Mouse (Mus musculus) hindlimb bud, embryonic 11.5 days (tissue): ENCODE results near the gene Ncam1.

Experiments used
- DNase-seq: peaks from one replicate; pipeline ENCODE4 v3.0.0-alpha.2; 2012; ENCODE audit warnings: low read depth, low spot score; ENCODE audit errors: extremely low spot score

Gene Ncam1

DNA sequence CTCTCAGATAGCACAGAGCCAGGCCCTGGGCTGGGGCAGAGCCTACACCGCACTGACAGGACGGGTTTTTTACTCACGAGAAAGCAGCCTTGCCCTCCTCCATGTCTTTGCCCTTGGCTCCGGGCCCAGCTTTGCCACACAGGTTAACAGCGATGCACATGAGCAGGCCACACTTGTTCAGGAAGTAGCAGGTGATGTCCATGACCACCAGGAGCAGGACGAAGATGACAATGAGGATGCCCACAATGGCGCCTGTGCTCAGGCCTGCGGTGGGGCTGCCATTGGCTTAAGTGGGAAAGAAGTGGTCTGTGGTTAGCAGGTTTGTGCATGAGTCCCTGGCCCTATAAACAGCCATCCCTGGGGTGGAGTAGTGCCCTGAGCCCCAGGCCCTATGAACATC, 289.1 kb downstream of the Ncam1 start:
- no peak for DNase-seq

DNA sequence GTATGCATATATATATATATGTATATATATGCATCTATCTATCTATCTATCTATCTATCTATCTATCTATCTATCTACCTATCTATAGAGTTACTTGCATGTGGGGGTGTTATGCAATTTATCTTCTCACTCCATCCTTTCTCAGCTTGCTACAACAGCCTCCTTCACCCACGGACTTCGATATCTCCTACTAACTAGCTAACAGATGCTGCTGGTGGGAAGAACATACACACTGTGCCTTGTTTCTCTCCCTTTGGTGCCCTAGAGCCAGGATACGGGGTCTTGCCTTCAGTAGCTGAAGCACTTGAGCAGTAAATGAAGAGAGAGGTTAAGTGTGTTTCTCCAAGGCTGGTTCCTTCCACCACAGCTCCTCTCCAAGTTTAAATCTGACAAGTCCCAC, 289.6 kb downstream of the Ncam1 start:
- no peak for DNase-seq

DNA sequence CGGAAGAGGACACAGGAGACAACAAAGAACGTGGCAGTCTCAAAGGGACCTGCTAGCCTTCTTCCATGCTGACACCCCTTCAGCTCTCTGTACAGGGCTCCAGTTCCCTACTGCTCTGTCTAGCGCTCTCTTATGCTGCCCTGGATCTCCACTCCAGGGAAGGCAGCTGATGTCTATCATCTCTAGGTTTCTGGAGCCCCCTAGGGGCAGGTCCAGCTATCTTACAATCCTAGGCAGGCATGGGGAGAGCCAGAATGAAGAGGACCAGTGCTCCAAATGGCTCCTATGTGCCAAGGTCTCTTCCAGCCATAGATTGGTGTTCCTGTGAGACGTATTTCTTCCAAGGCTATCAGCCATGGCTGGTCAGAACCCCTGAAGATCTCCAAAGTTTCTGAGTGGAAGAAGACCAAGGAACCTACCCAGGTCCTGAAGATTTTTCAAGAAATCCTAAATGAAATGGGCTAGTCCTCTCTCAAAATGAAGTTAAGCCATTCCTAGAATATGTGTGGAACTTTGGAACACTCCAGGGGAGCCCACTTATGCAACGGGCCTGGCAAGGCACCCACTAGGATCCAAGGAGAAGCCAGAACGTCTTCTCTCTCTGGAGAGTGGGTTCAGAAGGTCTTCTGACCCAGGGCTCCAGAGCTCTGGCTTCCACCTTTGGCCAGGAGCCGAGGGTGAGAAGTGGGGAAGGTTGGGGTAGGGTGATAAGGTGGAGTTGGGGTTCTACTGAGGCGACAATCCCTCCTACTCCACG, 290.7 kb downstream of the Ncam1 start:
- no peak for DNase-seq

DNA sequence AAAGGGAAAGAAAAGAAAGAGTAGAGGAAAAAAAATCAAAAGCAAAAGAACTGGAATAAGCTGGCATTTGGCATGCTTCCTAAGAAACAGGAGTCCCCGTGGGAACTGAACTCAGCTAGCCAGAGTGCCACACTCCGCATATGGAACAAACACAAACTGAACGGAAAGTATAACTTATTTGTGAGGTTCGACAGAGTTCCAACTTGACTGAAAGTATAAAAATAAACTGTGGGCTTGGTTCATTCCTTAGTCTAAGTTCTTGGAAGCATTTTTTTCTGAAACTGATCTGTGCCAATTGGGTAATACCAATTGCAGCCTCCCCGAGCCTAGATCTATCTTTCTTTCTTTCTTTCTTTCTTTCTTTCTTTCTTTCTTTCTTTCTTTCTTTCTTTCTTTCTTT, 294.1 kb downstream of the Ncam1 start:
- DNase-seq = no peak

DNA sequence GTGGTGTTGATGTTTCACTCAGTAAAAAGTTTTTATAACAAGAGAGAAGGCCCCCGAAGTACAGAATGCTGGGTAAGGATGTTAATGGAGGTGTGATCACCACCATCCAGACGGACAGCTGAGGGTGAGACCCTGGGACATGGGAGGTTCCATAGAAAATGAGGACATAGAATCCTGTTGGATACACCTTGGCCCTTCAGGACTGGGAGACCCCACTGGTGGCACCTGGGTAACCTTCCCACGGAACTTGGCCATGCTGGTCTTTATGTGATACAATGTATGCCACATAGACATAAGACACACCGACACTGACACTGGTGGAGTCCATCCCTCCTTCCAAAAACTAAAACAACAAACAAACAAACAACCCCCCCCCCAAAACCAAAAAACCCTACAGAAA, 296.5 kb downstream of the Ncam1 start:
- no peak for DNase-seq

DNA sequence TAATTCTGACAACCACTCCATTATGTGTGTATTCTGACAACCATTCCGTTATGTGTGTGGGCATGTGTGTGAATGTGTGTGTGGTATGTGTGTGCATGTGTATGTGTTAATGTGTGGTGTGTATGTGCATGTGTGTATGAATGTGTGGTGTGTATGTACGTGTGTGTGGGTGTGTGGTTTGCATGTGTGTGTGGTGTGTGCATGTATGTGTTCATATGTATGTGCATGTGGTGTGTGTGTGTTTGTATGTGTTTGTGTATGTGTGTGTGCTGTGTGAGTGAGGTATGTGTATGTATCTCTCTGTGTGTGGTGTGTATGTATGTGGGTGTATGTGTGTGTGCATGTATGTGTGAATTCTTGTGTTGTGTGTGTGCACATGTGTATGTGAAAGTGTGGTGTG, 298.8 kb downstream of the Ncam1 start:
- DNase-seq = no peak

DNA sequence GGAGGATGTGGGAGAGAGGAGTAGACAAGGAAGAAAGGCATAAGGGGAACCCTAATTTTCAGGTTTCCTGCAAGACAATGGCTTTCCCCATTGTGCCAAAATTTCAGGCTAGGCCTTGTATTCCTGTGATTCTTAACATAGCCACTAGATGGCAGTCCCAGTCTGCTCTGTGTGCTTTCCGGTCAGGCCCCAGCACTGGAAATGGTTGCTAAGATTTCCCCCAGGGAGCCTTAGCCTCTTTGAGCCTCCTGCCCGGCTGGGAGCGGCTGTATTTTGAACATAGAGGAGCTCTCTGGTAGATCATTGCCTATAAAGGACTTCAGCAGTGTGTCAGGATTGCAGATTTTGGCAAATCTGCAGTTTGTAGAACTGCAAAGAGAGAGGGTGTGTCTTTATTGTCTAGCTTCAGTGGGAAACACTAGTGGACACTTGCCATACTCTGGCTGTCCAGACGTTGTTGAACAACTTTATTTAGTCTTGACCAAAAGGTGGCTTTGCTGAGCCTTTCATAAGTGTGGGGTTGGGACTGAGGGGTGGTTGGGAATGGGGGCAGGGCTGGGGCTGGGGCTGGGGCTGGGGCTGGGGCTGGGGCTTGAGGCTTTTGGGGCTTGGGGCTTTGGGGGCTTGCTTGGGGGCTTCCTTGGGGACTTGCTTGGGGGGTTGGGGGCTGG, 304.6 kb downstream of the Ncam1 start:
- DNase-seq = no peak

DNA sequence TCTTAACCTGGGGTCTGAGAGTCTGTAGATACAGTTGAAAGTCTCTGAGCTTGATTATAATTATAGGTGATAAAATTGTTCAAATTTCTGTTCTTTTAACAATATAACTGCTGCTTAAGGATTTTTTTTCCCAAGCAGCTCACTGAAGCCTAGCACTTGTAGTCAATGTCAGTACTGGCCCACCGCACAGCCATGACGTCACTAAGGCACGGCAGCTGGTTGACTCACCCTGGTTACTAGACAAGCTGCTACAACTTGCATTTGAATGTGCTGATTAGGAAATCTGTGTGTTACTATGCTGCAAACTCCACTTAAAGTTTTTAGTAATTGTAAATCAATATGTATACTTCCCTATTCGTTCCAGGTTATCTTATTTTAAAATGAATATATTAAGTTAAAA, 308.1 kb downstream of the Ncam1 start:
- no peak for DNase-seq

DNA sequence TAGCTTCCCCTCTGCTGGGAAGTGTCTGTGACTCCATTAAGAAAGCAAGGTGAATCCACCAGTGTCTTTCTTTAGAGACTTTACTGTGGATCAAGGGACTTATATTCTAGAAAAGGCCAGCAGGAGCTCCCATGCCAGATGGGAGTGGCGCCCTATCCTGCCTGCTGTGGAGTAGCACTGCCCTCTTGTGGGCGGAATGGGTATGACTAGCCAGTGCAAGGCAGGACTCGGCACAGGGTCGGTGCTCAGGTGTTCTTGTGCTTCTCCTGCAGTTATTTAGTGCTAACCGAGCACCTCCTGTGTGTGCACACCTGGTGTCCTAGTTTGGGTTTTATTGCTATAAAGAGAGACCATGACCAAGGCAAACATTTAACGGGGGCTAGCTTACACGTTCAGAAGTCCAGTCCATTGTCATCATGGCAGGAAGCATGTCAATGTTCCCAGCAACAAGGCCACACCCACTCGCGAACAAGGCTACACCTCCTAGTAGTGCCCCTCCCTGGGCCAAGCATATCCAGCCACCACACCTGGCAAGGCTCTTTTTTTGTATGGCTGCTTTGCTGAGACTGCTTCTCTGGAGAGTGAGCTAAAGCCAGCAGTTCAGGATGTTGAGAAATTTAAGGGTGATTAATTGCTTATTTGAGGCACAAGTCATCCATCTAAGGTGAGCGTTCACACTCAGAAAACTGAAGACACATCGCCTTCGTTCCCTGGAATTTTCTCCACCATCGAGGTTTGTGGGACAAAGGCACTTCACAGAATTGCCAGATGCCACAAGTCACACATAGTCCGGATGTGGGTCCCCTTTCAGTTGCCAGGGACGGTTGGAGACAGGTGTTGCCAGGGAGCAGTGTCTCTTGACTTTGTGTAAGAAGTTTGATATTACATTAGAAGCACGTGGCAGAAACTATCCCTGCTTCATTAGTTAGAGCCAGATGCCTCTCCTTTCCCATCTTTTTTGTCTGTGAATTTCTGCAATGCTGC, 309.5 kb downstream of the Ncam1 start:
- no peak for DNase-seq

DNA sequence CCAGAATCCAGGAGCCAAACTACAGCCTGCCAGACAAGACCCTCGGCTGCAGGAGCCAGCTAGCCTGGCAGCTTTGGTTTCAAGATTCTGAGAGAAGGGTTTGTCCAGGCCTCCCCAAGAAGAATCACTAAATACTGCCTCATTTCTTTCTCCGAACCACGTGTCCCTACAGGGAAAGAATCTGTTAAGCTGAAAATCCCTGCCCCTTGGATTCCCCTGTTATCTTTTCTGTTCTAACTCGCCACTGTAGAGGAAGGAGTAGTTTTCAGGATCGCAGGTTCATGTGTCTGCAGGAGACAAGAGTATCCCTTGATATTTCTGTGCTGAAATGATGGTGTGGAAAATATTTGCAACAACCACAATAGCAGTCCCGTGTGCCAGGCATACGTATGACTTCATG, 310.5 kb downstream of the Ncam1 start:
- DNase-seq = no peak

DNA sequence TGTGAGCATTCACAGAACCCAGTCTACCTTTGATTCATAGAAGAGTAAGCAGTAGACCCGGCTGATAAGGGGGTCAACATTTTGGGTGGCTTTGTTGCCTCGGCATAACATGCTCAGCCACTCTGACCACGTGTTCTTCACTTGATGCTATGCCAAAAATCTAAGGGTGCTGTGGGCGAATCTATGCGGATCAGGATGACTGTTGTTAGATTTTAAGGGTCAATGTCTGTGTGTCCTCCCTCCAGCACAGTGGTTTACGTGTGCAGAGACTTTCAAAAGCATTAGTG, 311.1 kb downstream of the Ncam1 start:
- no peak for DNase-seq

DNA sequence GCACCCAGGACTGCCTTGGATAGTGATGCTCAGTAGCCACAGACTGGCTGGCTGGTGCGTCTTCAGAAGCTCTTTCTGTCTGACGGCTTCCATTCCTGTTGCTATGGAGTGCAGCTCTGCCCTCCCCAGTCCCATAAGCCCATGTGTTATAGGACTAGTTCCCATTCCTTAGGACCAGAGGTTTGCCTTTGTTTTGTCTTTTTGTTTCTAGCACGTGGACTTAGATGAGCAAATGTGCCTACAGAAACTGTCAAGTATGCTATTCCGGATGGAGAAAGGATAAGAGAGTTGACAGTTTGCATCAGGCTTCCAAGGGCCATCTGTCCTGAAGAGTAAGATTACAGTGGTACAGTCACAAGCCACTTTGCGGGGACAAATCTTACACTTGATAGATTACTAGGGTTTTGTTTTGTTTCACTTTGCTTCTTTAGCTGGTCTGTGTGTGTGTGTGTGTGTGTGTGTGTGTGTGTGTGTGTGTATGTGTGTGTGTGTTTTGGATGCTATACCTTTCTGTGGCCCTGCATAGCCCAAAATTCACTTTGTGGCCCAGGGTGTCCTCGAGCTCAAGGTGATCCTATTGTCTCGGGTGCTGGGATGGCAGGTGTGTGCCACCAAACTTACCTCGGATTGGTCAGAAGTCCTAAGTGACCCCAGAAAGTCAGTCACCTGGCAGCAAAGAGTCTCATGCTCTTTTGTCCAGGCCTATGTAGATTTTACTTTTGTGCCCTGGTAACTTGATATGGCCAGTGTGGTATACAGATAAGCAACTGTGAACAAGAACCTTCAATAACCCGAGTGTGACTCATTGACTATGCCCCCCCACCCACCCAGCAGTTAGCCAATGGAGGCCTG, 311.7 kb downstream of the Ncam1 start:
- DNase-seq = no peak

DNA sequence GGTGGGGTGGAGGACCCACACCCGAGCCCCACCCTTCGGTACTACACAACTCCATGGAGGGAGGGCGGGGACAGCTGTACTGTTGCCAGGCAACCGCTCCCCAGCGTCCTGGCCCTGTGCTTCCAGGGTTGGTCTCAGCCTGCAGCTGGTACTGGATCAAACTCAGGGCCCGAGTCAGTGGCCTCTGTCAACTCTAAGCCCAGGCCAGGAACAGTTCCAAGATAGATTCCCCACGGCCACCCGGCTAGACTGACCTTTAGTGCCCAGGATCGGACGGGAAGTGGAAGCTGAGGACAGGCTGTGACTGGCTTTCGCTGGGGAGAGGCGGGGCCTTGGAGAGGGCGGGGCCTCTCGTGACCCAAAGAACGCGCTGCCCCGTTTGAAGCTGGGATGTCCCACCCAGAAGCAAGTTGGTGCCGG, 312.8 kb downstream of the Ncam1 start, which contains the start of gene Ttc12:
Gene Ttc12, minus strand, starts transcription at position 334 of the 420 bp plus-strand sequence.
- no peak for DNase-seq

DNA sequence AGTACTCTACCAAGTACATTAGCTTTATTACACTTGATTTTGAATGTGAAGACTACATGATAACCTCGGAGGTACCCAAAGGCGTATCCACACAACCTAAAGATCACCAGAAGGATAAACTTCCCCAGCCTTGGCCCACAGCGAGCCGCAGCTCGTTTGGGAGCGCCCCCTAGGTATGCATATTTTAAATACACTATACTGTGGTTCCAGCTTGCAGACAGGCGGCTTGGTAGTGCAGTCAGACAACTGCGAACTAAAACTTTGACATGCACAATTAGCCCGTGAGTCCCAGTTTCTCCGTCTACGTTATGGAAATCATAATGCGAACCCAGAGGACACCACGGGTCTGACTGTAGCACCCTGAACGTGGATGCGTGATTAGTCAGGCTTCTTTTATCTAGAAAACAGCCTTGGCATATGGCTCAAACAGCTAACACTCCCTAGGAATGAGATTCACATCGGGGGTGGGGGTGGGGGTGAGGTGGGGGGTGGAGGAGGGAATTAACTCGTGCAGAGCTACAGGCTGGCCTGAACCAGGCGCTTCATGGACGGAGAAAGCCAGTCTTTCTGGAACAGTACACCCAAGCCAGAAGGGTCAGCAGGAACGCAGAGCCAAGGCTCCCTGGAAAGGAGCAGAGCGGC, 313.4 kb downstream of the Ncam1 start:
- no peak for DNase-seq

DNA sequence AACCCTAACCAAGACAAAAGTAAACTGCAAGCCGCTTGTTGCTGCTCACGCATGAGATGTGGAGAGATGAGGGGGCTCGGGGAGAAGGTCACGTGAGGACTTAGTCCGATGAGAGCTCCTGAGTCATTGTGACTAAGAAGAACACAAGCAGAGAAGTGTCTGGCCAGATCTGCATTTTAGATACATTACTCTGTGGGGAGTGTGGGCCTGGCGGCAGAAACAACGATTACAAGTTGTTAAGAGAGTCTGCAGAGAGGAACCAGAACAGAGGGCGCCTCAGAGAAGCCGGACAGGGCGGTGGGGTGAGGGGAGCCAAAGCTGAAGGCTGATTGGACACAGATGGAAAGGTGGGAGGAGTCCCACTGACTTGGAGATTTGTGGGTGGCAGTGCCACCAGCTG, 315.4 kb downstream of the Ncam1 start:
- no peak for DNase-seq

DNA sequence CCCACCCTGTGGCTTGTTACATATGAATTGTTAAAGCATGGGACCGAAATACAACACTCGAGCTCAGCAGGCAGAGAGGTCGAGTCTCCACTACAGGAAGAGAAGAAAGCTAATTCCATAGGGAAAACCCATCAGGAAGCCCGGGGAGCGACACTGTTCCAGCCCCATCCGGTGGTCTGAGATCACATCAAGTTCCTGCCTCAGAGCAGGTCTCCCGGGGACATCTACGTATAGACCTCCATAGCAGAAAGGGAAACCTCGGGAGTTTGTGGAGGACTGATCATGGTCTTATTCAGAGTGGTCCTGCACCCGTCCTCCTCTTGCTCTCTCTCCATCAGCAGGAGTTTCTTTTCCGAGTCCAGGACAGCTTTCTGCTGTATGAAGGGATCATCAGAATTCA, 326.6 kb downstream of the Ncam1 start:
- DNase-seq = no peak

DNA sequence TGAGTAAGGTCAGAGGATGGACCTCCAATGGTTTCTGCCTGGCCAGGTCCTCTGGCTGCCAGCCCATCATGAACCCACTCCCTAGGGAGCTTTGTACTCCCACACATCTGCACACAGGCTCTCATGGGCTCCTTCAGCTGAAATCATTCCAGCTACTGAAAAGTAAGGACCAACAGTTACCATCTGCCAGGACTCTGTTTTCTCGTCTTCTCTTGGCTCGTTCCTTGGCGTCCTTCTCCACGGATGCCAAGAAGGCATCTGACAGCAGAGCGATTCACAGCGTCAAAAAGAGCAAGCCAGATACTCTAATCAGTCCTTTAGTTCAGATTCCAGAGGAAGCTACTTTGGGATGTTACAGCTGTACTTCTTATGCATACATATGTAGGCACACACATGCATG, 327.8 kb downstream of the Ncam1 start:
- DNase-seq = no peak

DNA sequence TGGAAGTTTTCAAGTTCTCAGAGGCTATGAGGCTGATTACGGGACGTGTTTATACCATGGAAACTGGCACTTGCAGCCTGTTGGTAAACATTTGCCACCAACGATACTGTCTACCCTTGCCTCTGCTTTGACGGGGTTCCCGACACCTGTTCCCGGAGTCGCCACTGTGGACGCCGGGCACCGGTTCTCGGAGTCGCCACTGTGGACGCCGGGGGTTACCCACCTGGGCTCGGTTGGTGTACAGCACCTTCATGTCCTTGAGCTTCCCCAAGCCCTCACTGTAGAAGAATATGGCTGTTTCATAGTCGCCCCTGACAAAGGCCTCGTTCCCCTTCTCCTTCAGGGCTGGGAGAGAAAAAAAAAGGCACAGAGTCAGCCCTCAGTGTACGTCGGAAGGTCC, 328.7 kb downstream of the Ncam1 start:
- DNase-seq = no peak

DNA sequence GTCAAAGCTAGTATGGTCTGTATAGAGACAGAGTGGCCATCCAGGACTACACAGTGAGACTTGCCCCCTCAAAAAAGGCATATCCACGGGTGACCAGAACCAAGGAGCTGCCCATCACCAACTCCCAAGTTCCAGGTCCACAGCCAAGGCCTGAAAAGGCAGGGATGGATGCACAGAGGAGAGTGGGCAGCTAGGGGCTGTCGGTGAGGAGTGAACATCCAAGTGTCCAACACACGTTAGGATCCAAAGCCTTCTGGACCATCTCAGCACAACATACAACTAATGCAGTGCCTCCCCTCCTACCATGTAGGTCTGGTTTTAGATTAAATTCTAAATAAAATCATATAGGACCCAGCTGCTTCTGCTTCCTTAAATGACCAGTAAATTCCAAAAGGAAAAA, 342.6 kb downstream of the Ncam1 start:
- no peak for DNase-seq

DNA sequence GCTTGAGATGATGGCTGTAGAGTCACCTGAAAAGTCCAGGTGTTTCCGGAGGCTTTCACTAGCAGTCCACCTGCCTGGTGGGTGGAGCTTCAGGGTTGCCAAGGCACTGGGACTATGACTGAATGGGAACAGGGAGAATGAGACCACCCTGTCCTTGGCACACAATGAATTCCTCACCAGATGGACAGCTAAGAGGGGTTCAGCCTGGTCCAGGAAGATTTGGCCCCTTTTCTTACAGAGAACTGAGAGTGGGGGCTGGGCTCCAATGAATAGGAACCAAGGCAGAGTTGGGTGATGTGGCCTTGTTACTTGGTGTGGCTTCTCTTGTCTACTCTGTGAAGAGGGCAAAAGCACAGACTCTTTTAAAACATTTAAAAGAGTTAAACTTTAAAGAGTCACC, 346.3 kb downstream of the Ncam1 start:
- no peak for DNase-seq
